Mouse (Mus musculus) olfactory bulb, adult 2 months (tissue): ENCODE measurements around the gene Letmd1.

ENCODE experiments used
- CTCF ChIP-seq: fragments of 200-500 bp; IDR thresholded peaks from 2 replicates; pipeline ENCODE4 v1.5.1; 2012; ENCODE audit warnings: low read depth, mild to moderate bottlenecking, low read length, moderate library complexity; ENCODE audit not compliant: insufficient read depth
- POLR2A ChIP-seq: fragments of 200-500 bp; IDR thresholded peaks from 2 replicates; pipeline ENCODE4 v1.6.1; 2012; ENCODE audit warnings: mild to moderate bottlenecking, low read depth, low read length, moderate library complexity; ENCODE audit not compliant: insufficient read depth

DNA sequence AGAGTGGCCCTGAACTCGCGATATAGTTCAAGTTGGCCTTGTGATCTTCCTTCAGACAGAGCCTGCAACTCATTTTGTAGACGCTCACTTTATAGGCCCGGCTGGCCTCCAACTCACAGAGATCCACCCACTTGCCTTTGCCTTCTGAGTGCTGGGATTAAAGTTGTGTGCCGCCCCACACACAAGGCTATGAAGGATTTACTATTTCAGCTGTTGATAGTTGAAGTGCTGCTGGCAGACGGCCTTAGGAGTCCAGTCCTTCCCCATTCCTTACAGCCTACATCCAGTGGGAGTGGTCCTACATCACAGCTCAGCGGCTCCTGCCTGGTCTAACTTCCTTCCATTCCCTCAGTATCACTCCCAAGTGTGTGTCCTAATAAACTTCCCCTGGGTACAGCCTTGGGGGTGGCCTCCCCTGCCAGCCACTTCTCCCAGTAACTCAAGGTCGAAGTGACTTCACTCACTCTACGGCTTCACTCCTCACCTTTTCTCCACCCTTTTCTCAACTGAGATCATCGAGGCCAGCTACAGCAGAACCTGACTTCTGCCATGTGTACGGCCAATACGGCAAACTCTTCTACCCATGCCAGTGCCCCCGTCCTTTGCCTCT, 40.4 kb upstream of the Letmd1 start:
- TF ChIP-seq POLR2A (no peak), CTCF (no peak)
